ENCODE assay signal across 10 mouse cellular contexts in the genomic region with DNA sequence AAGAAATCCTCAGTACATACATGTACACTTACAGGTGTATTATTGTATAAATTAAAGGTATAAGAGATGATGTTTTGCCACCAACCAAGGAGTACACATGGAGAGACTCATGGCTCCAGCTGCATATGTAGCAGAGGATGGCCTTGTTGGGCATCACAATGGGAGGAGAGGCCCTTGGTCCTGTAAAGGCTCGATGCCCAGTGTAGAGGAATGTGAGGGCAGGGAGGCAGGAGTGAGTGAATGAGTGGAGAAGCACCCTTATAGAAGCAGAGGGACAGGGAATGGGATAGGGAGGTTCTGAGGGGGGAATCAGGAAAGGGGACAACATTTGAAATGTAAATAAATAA.
"Had no signal": no experiment of that assay in that cellular context is flagged by ENCODE, and none has a peak within 500 bp of the region (broad histone marks: within the 10 kb centered on the region; RNA-seq: fewer than 3 reads in every experiment).

No protein-coding gene starts in this region.

- H3K4me2 ChIP-seq: limb, embryonic 13.5 days; neural tube, embryonic 12.5 days had no signal

- DNase-seq: kidney, adult 9 months; kidney, postnatal 36 days; left cerebral cortex, postnatal 4 days; lung, adult 18-20 months; thymus, postnatal 4 days had no signal

- H3K27ac ChIP-seq: kidney, postnatal 0 days; limb, embryonic 13.5 days; liver, embryonic 14.5 days; neural tube, embryonic 12.5 days; stomach, postnatal 0 days had no signal

- H3K4me3 ChIP-seq: limb, embryonic 13.5 days; neural tube, embryonic 12.5 days had no signal

- H3K4me1 ChIP-seq: limb, embryonic 13.5 days; neural tube, embryonic 12.5 days had no signal

- H3K36me3 ChIP-seq: limb, embryonic 13.5 days; neural tube, embryonic 12.5 days had no signal

- H3K9me3 ChIP-seq: limb, embryonic 13.5 days; neural tube, embryonic 12.5 days had no signal

- H3K9ac ChIP-seq: limb, embryonic 13.5 days; liver, embryonic 14.5 days; neural tube, embryonic 12.5 days had no signal

- H3K27me3 ChIP-seq: neural tube, embryonic 12.5 days had no signal
